Mouse (Mus musculus) cerebellum, adult 18-20 months (tissue): ENCODE data around the gene Ackr2.

Experiments
- DNase-seq, 2 experiments: peaks; one replicate each; pipeline ENCODE4 v3.0.0; 2021

Gene Ackr2

DNA sequence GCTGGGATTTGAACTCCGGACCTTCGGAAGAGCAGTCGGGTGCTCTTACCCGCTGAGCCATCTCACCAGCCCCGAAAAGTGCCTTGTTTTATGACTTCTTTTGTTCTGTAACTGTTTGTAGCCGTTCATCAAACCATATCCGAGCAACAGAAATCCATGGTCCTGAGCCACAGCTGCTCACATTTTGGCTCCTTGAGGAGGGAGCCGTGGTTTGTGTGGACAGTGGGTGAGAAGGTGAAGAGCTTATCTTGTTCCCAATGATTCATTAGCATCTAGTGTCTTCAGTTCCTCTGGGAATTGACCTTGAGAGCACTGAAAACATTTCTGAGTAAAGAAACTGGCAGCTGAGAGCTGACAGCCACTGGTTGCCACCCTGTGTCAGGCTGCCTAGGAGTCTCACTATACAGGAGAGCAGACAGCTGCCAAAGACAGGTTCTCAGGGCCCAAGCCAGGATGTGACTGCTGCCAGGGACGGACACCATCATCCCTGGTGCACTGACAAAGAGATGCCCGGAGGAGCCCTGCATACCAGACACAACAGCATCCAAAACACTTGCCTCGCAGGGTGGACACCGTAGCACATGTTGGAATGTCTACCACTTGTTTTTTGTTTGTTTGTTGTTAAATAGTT, 6.0 kb upstream of the Ackr2 start:
- DNase-seq = no peak

- DNase-seq = no peak
These were observed 3.7 kb upstream of the Ackr2 start for GRCm38 (mm10) chr9:121894447-121894846.

DNA sequence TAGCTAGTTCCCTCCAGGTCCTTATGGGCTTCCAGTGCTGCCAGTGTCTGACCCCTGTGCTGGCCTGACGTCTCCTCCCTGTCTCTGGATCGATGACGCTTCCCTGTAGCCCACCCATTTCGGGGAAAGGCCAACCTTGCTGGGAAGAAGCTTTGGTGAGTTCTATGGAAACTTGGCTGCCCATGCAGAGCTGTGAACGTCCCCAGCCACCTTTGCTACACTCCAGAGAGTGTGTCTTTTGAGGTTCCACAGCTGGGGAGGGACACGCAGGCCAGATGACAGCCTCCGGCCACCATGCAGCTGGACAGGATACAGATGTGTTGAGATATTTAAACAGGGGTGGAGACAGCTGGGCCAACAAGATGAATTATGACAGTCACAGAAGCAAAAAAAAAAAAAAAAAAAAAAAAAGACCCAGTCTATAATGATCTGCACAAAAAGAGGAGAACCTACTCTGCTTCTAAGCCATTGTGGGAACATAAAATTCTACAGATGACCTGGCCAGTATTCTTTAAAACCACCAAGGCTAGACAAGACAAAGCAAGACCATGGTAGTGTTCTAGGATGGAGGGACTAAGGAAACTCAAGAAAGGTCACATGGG, 2.7 kb upstream of the Ackr2 start:
- no peak for DNase-seq

DNA sequence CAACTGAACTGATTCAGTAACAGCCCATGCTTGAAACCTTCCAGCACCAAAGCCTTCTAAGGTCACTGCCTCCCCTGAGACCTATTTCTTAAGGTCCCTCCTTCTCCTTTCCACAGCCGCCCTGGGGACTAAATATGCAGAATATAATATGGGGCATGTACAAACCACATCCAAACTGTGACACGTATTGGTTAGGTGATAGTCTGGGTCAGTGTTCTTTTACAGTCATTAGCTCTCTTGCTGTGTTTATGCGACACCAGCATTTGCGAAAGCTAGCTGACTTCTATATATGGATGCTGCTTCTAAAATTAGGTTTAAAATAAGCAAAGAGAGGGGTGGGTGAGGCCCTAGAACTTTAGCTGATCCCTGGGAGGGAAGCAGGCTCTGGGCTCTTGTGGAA, 1.3 kb upstream of the Ackr2 start:
- DNase-seq = no peak

- DNase-seq = no peak
These were observed 1.2 kb downstream of the Ackr2 start for GRCm38 (mm10) chr9:121899306-121899705.

DNA sequence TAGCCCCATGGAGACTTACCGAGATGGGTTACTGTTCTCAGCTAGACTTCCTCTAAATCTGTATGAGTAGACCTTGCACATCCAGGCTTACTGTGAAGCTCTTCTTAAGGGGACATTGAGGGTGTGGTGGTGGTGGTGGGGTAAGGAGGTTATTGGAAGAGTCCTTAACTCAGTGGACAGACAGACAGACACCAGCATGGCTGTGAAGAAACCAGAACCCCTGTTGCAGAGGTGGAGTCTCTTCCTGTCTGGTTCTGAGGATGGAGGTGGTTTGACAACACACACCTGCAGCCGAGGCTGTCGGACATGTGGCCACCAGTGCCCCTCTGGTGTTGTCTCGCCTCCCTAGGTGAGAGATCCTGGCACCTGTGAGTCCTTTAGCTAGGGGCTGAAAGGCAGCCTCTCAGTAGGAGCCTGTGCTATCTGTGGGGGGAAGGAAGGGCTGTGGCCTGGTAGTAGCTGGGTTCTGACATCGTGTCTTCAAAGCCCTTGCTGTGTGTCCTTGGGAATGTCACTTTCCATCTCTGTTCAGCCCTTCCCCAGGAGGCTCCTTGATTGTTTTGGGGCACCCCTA, 2.2 kb downstream of the Ackr2 start:
- DNase-seq = no peak

GRCm38 (mm10) chr9:121901710-121902700, 3.9 kb downstream of the Ackr2 start:
- no peak for DNase-seq

- DNase-seq = peak; percentile 43 to 49
These were observed 5.5 kb downstream of the Ackr2 start for GRCm38 (mm10) chr9:121903476-121904305.

DNA sequence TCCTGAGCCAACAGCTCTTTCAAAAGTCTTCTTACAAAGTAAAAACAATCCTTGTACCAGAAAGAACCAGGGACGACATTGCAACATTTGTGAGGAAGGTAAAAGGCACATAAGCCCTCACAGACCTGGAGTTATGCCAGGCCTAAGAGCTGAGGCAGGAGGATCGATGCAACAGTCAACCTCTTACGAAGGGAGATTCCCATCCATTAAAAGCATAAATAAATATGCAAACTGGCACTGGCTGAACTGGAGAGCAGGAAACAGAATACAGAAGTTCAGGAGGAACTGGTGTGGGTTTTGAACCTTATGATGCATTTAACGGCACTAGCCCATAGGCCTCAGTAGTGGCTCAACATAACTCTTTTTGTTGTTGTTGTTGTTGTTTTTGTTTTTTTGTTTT, 6.2 kb downstream of the Ackr2 start:
- DNase-seq = no peak

DNA sequence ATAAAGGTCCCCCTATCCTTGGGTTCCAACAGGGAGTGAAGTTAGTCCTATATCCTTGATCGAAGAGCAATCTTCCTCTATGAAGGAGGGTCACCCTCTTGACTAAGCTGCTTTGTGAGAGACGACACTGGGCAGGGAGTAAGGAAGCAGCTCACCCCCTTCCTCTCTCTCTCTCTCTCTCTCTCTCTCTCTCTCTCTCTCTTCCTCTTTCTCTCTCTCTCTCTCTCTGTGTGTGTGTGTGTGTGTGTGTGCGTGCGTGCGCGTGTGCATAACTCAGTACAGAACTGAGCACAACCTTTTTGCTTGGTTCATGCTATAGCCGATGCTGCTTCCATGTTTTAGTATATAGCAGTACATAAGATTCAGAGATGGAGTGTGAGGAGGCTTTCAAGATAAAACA, 6.8 kb downstream of the Ackr2 start:
- no peak for DNase-seq

DNA sequence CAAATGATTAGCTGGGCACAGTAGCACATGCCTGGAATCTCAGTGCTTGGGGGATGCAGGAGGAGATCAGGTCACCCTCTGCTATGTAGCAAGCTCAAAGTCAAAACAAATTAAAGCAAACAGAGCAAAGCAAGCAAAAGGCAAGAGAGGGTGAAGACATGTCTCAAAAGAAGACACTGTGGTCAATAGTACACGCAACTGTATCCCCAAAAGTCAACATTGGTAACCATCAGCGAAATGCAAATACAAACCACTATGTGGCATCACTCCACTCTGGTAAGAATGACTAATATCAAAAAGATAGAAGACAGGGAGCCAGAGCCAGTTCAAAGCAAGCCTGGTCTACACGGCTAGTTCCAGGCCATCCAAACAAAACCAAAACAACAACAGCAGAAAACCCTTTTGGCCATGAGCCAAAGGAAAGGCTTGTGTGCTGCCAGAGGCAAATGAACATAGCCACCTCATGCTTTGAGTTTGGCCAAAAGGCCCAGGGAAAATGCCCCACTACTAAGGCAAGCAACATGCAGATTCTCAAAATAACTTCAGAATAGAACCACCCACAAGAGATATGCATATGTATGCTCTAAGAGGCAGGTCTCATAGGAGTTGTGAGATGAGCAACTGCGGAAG, 7.5 kb downstream of the Ackr2 start:
- no peak for DNase-seq

DNA sequence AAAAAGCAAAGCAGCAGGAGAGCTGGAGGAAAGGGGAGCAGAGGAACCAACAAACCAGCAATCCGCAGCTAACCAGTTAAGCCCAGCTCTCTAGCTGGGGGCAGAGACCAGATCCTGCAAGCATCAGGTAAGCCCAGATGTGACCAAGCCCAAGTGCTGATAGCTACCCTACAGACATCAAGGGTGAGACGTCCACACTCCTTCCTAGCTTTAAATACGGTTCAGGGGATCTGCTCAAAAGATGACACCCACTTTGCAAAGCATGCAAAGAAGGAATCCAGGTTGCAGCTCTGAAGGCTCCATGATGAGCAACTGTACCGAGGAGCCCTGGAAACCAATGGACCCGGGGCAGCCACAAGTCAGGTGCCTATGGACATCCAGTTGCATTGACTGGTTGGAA, 8.3 kb downstream of the Ackr2 start:
- DNase-seq = no peak

GRCm38 (mm10) chr9:121907356-121908070, 9.4 kb downstream of the Ackr2 start:
- no peak for DNase-seq

GRCm38 (mm10) chr9:121908321-121908720, 10.2 kb downstream of the Ackr2 start:
- no peak for DNase-seq

- DNase-seq = no peak
These were observed 11.5 kb downstream of the Ackr2 start for GRCm38 (mm10) chr9:121909635-121910034.

- DNase-seq = no peak
These were observed 13.0 kb downstream of the Ackr2 start for GRCm38 (mm10) chr9:121911196-121911595.

- no peak for DNase-seq
These were observed 14.6 kb downstream of the Ackr2 start for GRCm38 (mm10) chr9:121912786-121913185.

GRCm38 (mm10) chr9:121914226-121914757, 16.1 kb downstream of the Ackr2 start:
- DNase-seq = no peak

- no peak for DNase-seq
These were observed 16.9 kb downstream of the Ackr2 start for GRCm38 (mm10) chr9:121915056-121915455.

DNA sequence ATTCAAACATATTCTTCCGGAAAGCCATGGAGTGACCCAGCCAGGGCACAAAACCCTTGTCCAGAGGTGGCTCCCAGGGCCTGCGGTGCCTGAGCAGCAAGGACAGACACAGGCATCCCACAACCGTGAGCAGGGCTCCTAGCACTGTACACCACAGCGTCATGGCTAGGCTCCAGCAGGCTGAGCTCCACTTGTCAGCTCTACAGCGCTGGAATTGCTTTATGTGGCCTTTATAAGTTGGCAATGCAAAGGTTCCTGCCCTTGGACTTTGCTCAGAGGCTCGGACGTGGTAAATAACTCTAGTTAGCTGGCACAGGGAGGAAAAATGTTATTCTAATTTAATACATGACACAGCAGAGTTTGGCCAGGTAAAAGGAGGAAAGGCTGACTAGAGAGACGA, 17.9 kb downstream of the Ackr2 start, which contains the start of gene Cyp8b1:
Cyp8b1 (minus strand) TSS at position 204 of the 400 bp plus-strand sequence.
- DNase-seq = no peak

DNA sequence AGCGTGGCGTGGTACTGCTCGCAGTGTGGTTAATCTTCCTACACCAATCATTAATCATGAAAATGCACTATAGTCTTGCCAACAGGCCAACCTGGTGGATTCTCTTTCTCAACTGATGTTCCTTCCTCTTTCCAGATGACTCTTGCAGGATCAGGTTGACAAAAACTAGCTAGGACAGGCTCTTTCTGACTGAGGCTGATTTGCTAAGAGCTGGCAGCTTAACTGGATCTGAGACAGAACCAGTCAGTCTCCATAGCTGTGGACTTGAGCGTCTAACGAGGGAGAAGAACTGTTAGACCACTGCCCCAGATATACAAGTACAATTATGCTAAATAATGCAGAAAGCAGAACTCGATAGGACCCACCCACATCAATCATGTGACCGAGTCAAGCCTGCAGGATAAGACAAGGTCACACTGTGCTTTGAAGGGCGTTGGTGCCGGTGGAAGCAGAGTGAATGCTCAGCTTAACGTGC, 20.9 kb downstream of the Ackr2 start:
- no peak for DNase-seq
